Mouse (Mus musculus) myocyte (in vitro differentiated cells): ENCODE results near the gene Ptpro. TPM values are rescaled to one million over a fixed set of nuclear protein-coding genes. Genes with fewer than 3 reads are reported as not detected.
"Not testable (repeated sequence)": the region's sequence is repeated elsewhere in the genome, so short reads cannot be mapped to it uniquely, and the experiment has no call there.

Experiments used
- H3K27me3 ChIP-seq: one replicate; pipeline ENCODE4 v1.6.1; 2011; ENCODE audit not compliant: control insufficient read depth, insufficient read depth, insufficient read length
- H3K36me3 ChIP-seq: one replicate; pipeline ENCODE4 v1.6.1; 2011; ENCODE audit not compliant: control insufficient read depth, insufficient read depth
- H3K4me2 ChIP-seq: one replicate; pipeline ENCODE4 v1.6.1; 2011; ENCODE audit warnings: low read depth, control low read depth
- H3K4me3 ChIP-seq: one replicate; pipeline ENCODE4 v1.5.1; 2011; ENCODE audit warnings: mild to moderate bottlenecking, control low read depth, moderate library complexity
- H3K79me2 ChIP-seq: one replicate; pipeline ENCODE4 v1.6.1; 2011; ENCODE audit not compliant: control insufficient read depth, insufficient read depth
- H3ac ChIP-seq: one replicate; pipeline ENCODE4 v1.6.1; 2011; ENCODE audit not compliant: control insufficient read depth, insufficient read length
- CEBPB ChIP-seq: IDR thresholded peaks from 2 replicates; pipeline ENCODE4 v1.6.1; 2011; ENCODE audit warnings: mild to moderate bottlenecking, moderate library complexity; ENCODE audit not compliant: poor library complexity, insufficient read depth, severe bottlenecking
- E2F4 ChIP-seq: IDR thresholded peaks from one replicate; pipeline ENCODE4 v1.6.1; 2011; ENCODE audit warnings: mild to moderate bottlenecking, control low read depth, moderate library complexity; ENCODE audit not compliant: insufficient read depth
- MAX ChIP-seq: IDR thresholded peaks from one replicate; pipeline ENCODE4 v1.6.1; 2011; ENCODE audit warnings: low read depth, mild to moderate bottlenecking, control low read depth
- MYOD1 ChIP-seq, 3 experiments: IDR thresholded peaks; one replicate each; pipeline ENCODE4 v1.6.1; 2011; ENCODE audit warnings: control low read depth in 2 of 3, low read depth in 2 of 3, mild to moderate bottlenecking in 2 of 3, moderate library complexity in 1 of 3; ENCODE audit not compliant: insufficient read length in 2 of 3, control insufficient read depth in 1 of 3
- MYOG ChIP-seq, 3 experiments: IDR thresholded peaks; one replicate each; pipeline ENCODE4 v1.6.1; 2011; ENCODE audit warnings: control low read depth in 2 of 3, low read depth in 2 of 3, mild to moderate bottlenecking in 2 of 3; ENCODE audit not compliant: insufficient read length in 2 of 3, control insufficient read depth in 1 of 3, insufficient read depth in 1 of 3
- POLR2A ChIP-seq: IDR thresholded peaks from one replicate; pipeline ENCODE4 v1.6.1; 2011; ENCODE audit warnings: low read depth, mild to moderate bottlenecking, control low read depth, moderate library complexity; ENCODE audit not compliant: insufficient read length
- POLR2AphosphoS2 ChIP-seq: IDR thresholded peaks from one replicate; pipeline ENCODE4 v1.6.1; 2011; ENCODE audit warnings: low read depth, control low read depth; ENCODE audit not compliant: insufficient read length
- REST ChIP-seq: IDR thresholded peaks from one replicate; pipeline ENCODE4 v1.6.1; 2011; ENCODE audit warnings: mild to moderate bottlenecking, control low read depth, moderate library complexity; ENCODE audit not compliant: insufficient read depth, insufficient read length
- SRF ChIP-seq: IDR thresholded peaks from one replicate; pipeline ENCODE4 v1.6.1; 2011; ENCODE audit warnings: low read depth; ENCODE audit not compliant: control insufficient read depth, insufficient read length
- TCF12 ChIP-seq: IDR thresholded peaks from one replicate; pipeline ENCODE4 v1.6.1; 2011; ENCODE audit warnings: mild to moderate bottlenecking, control low read depth; ENCODE audit not compliant: poor library complexity, insufficient read depth, severe bottlenecking
- TCF3 ChIP-seq: IDR thresholded peaks from one replicate; pipeline ENCODE4 v1.6.1; 2011; ENCODE audit warnings: low read depth, control low read depth; ENCODE audit not compliant: insufficient read length
- USF1 ChIP-seq: IDR thresholded peaks from one replicate; pipeline ENCODE4 v1.6.1; 2011; ENCODE audit warnings: low read depth, mild to moderate bottlenecking, control low read depth, moderate library complexity
- polyA plus RNA-seq: library from polyadenylated mRNA; unstranded; fragments of >200 nt; fragmentation: generic; extraction: Trizol; gene quantifications from one replicate; pipeline ENCODE4 v1.2.1, GENCODE M21; 2012; ENCODE audit warnings: missing spikeins

The Ptpro gene
- polyA plus RNA-seq, 1 experiment = not detected

- no peaks in the 10 kb centered on the region for H3K27me3 ChIP-seq
- no peaks in the 10 kb centered on the region for H3K79me2 ChIP-seq
- no peak overlapping the region for H3K4me3 ChIP-seq
- no peak overlapping the region for H3ac ChIP-seq
- TF ChIP-seq TCF12 (no peak), USF1 (no peak), REST (no peak), SRF (no peak), MAX (no peak), MYOG (IDR thresholded peaks at IDR 0.05; ENCODE audit: control insufficient read depth in 1 of 3, insufficient read depth in 1 of 3, insufficient read length in 2 of 3, low read depth in 2 of 3) (no peak), CEBPB (no peak)
- H3K4me2 ChIP-seq = no peak overlapping the region
- H3K36me3 ChIP-seq = no peaks in the 10 kb centered on the region
Measured at GRCm38 (mm10) chr6:137467696-137468095, 215.6 kb downstream of the Ptpro start.

- no peaks in the 10 kb centered on the region for H3K36me3 ChIP-seq
- H3K27me3 ChIP-seq = no peaks in the 10 kb centered on the region
- H3ac ChIP-seq = no peak overlapping the region
- no peak for TF ChIP-seq CEBPB
- no peak for TF ChIP-seq MYOD1 (IDR thresholded peaks at IDR 0.05; ENCODE audit: control insufficient read depth in 1 of 3, insufficient read length in 2 of 3, low read depth in 2 of 3)
- no peak for TF ChIP-seq USF1
- TF ChIP-seq MAX = no peak
- TF ChIP-seq TCF3 = no peak
- TF ChIP-seq POLR2AphosphoS2 = no peak
- no peak for TF ChIP-seq REST
- no peak for TF ChIP-seq E2F4
- no peak for TF ChIP-seq SRF
- TF ChIP-seq TCF12 = no peak
- TF ChIP-seq POLR2A = no peak
- TF ChIP-seq MYOG (IDR thresholded peaks at IDR 0.05; ENCODE audit: control insufficient read depth in 1 of 3, insufficient read depth in 1 of 3, insufficient read length in 2 of 3, low read depth in 2 of 3) = no peak
- no peak overlapping the region for H3K4me3 ChIP-seq
- no peak overlapping the region for H3K4me2 ChIP-seq
- H3K79me2 ChIP-seq = no peaks in the 10 kb centered on the region
Measured at GRCm38 (mm10) chr6:137469541-137469940, 217.4 kb downstream of the Ptpro start.

DNA sequence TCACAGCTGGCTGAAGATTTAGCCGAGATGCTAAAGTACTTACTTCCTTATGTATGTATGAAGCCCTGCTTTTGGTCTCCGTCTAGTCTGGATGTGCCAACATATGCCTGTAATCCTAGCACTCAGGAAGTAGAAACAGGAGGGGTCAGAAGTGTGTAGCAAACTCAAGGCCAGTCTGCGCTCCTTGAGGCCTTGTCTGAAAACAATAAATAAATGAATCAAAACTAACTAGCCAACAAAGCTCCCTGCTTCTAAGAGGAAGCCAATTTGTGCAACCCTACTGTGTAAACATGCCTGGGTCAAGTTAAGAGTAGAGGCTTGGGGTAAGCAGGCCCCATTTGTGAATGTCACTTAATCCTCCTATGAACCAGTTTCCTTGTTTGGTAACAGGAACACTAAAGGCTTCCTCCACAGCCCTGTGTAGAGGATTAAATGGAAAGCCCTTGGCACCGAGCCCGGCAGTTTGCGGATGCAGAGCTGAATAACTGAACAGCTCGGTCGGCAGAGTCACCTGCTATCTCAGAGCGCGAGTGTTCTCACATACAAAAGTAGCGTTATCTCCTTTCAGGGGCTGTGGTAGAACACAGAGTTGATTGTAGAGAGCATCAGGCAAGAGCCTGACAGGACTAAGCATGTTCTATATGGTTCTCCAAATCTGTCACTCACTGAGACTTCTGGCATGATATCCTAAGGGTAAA lies 218.9 kb downstream of the Ptpro start:
- Histone ChIP-seq H3K4me3 (no peak overlapping the region), H3K4me2 (peak overlapping the region; percentile 1), H3K36me3 (no peaks in the 10 kb centered on the region), H3ac (no peak overlapping the region), H3K27me3 (no peaks in the 10 kb centered on the region), H3K79me2 (no peaks in the 10 kb centered on the region)
- TF ChIP-seq CEBPB = no peak
- TF ChIP-seq REST = no peak
- TF ChIP-seq SRF = peak; percentile 76

DNA sequence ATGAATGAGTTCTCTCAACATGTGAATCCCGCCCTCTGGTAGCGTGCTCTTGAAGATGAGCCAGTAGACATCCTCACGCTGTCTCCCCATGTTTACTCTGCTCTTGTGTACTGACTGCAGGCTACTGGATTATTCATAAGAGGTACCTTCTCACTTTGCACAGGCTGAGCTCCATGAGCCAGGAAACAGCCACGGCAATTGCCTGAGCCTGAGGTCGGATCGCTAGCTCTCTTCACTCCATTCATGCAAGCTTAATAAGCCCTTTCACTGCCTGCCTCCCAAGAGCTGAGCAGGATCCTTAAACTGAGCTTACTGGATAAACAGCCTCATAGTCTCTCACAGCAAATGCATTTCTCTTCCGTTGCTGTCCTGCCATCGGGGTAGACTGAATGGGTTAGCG lies 220.0 kb downstream of the Ptpro start:
- Histone ChIP-seq H3K79me2 (no peaks in the 10 kb centered on the region), H3K36me3 (peaks cover 6% of the 10 kb centered on the region), H3K4me2 (no peak overlapping the region), H3ac (no peak overlapping the region), H3K27me3 (no peaks in the 10 kb centered on the region), H3K4me3 (no peak overlapping the region)
- TF ChIP-seq MYOD1 (IDR thresholded peaks at IDR 0.05; ENCODE audit: control insufficient read depth in 1 of 3, insufficient read length in 2 of 3, low read depth in 2 of 3) = no peak
- no peak for TF ChIP-seq MYOG (IDR thresholded peaks at IDR 0.05; ENCODE audit: control insufficient read depth in 1 of 3, insufficient read depth in 1 of 3, insufficient read length in 2 of 3, low read depth in 2 of 3)
- no peak for TF ChIP-seq USF1
- TF ChIP-seq E2F4 = no peak
- TF ChIP-seq CEBPB = no peak
- TF ChIP-seq POLR2A = no peak
- no peak for TF ChIP-seq TCF3
- no peak for TF ChIP-seq REST
- TF ChIP-seq SRF = no peak
- TF ChIP-seq MAX = no peak
- TF ChIP-seq POLR2AphosphoS2 = no peak
- TF ChIP-seq TCF12 = no peak

- peaks cover 14% of the 10 kb centered on the region for H3K36me3 ChIP-seq
- no peak overlapping the region for H3K4me3 ChIP-seq
- H3K4me2 ChIP-seq = no peak overlapping the region
- no peaks in the 10 kb centered on the region for H3K79me2 ChIP-seq
- no peak for TF ChIP-seq MAX
- no peak for TF ChIP-seq USF1
- no peak for TF ChIP-seq REST
- no peak for TF ChIP-seq E2F4
- TF ChIP-seq TCF3 = no peak
- no peak for TF ChIP-seq TCF12
- no peak for TF ChIP-seq POLR2A
- no peak for TF ChIP-seq MYOD1 (IDR thresholded peaks at IDR 0.05; ENCODE audit: control insufficient read depth in 1 of 3, insufficient read length in 2 of 3, low read depth in 2 of 3)
- no peak for TF ChIP-seq CEBPB
- TF ChIP-seq POLR2AphosphoS2 = no peak
- TF ChIP-seq SRF = no peak
- no peak for TF ChIP-seq MYOG (IDR thresholded peaks at IDR 0.05; ENCODE audit: control insufficient read depth in 1 of 3, insufficient read depth in 1 of 3, insufficient read length in 2 of 3, low read depth in 2 of 3)
- no peak overlapping the region for H3ac ChIP-seq
- no peaks in the 10 kb centered on the region for H3K27me3 ChIP-seq
Measured at GRCm38 (mm10) chr6:137473433-137473832, 221.3 kb downstream of the Ptpro start.

DNA sequence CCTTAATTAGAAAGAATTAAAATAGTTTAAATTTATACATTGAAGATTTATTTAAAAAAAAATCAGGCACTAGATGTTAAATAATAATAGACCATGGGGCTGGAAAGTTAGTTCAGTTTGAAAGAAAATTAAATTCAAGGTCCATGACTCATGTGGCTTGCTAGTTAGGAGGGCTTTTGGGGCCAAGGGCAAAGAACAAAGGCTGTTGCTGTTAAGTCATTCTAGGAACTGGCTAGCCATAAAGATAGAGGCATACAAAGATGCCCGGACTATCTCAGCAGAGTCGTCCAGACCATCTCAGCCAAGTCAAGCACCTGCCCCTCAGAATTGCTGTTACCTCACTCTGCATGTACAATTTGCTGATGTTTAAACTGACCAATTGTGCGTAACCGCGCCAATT lies 223.6 kb downstream of the Ptpro start:
- H3K79me2 ChIP-seq, H3K4me2 ChIP-seq, H3K27me3 ChIP-seq, H3K4me3 ChIP-seq, H3ac ChIP-seq: not testable (repeated sequence)
- H3K36me3 ChIP-seq = peaks cover 22% of the 10 kb centered on the region
